Mouse (Mus musculus) spleen, adult 12 weeks (tissue): Measurements from ENCODE around the gene Gtf3c3.

Experiments used
- DNase-seq: peaks from one replicate; pipeline ENCODE4 v3.0.0; 2022; ENCODE audit warnings: low spot score

Gtf3c3 gene

DNA sequence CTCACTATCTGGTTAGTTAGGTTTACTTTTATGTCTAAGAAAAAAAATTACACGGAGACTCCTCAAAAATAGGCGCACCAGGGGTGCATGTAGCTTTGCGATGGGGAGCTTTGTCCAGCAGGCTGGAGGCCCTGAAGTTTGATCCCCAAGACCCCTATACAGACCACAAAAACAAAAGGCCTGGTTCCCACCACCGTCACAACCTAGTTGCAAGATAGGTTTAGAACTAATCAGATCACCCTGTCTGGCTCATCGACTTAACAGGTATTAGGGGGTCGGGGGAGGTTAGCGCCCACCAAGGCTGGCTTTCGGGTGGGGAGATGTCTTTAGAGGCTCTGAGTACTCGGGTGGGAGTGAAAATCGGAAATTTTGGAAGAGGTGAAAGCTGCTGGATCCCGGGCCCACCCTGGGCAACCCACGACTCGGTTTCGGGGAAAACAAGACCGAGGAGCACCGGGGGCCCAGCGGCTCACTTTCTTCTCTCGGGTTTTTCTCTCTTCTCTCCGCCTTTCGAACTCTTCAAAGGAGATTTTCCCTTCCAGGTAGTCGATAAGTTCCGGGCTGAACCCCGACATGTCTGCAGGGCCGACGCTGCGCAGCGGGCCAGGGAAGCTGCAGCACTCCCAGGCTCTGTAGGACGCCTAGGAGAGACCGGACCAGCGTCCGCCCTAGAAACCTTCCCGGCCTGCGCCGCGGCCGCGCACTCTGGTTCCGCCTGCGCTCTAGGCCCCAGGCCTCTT lies at the start of gene Gtf3c3:
Gene Gtf3c3, minus strand, starts transcription at position 632 of the 740 bp plus-strand sequence.
- DNase-seq = peak; percentile 47

DNA sequence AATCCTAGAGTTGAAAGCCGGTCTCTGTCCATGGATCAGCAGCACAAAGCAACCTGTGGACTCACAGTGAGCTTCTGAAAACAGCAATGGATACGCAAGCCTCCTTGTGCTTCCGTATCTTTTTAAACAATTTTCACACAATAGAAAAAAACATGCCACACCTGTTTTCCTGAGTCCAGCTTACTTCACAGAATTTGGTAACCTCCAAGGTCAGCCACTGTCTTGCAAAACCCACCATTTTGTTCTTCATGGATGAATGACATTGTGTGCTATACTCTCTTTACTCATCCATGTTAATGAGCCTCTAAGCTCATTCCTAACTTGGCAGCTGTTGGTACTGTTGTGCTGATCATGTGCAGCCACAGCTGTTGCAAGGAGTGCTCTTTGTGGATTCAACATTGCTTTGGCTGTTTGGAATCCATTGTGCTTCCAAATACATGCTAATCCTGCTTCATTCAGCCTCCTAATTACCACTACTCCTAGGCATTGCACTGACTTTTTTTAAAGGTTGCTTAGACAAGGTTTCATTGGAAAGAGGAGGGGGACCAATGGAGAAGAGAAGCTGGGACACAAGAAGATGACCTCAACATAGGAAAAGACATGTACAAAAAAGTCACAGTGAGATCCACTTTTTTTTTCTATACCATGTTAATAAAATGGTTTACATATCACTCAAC lies 46.1 kb upstream of the Gtf3c3 start:
- DNase-seq = no peak

DNA sequence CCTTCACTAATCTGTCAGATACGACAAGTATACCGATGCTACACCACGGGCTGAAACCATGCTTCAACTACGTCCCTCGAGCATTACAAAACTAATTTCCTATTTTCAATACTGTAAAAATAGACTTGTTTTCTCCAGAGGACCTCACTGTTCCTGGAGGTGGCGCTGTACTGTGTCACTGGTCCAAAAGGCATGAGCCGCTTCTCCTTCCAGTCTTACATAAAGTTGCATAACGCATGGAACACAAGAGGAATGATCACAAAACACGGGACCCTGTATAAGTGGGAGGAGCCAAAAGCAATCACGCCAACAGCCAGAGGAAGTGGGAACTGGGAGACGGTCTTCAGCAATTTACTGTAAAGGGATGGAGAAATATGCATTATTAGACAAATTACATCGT lies 41.7 kb upstream of the Gtf3c3 start:
- no peak for DNase-seq

DNA sequence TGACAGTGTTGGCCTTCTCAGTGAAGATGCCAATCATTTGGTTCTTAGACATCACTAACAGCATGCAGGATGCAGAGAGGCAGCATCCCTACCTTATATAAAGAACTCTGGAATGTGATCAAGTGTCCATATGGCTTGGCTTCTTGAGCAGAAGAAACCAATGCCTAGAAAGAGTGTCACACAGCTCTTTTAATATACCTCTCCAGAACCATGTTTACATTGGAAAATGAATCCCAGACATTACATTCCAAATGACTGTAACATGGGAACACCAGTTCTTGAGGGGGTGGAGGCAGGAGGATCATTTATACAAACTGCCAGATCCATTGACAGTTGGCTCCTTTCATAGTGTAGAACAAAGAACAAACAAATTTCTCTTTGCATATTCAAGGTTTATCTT lies 29.9 kb upstream of the Gtf3c3 start:
- no peak for DNase-seq

DNA sequence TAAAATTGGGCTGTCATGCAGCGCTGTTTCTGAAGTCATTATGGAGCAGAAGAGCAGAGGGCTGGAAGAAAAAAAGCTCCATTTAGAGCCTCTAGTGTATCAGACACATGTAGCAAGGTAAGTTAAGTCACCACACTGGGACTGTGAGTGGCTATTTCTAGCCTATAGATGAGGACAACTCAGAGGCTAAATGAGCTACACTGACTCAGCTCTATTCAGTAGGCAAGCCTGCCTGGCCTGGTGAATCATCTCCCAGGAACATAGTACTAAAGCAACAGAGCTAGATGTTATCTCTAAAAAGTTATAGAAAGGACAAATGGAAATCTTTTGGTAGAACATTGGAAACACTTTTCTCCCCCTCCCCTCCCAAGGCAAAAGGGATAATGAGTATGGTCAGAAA lies 28.6 kb upstream of the Gtf3c3 start:
- no peak for DNase-seq

DNA sequence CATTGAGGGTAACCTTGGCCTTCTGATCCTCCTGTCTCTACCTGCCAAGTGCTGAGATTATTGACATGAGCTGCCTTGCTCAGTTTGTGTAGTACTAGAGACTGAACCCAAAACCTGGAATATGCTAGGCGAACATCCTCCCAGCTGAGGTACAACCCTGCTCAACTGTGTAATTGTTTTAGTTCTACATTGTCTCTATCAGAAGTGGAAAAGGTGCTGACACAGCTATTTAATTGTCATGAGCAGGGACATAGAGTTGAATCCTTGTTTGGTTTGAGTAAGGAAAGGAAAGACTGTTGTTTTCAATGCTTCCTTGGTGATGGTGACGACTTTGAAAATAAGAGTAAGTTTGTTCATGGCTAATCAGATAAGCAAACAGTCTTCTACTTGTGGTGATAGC lies 13.3 kb upstream of the Gtf3c3 start:
- no peak for DNase-seq

DNA sequence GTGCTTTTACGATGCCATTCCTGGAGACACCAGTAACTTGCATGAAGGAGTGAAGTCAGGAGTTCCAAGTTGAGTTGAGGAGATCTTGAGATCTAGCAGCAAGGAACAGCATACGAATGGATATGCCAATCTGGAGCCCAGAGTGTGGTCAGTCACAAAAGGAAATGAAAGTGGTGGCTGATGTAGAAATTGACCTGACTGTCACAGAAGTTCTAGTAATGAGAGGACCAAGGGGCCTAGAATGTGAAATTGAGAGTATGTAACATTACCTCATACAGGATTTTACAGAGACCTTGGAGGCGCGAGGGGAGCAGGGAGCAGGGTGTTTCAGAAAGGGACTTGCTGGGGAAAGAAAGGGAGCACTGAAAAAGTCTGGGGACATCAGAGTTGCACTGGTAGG lies 10.1 kb upstream of the Gtf3c3 start:
- no peak for DNase-seq

DNA sequence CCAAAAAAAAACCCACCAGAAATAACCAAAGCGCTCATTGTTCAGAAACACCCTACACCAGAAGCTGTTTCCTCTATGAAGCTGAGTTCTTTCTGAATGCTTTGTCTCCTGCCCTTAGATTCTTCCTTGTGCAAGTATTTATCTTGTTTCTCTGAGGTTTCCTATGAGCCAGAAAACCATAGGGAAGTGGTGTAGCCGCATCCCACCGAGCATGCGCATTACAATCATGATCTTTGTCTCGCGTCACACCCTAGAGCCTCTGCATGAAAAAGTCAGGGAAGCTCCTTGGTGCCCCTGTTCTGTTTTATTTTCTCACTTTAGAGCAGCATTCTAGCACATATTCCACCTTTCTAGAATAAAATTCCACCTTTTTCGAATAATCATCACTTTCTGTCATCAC lies 4.9 kb upstream of the Gtf3c3 start:
- DNase-seq = no peak

DNA sequence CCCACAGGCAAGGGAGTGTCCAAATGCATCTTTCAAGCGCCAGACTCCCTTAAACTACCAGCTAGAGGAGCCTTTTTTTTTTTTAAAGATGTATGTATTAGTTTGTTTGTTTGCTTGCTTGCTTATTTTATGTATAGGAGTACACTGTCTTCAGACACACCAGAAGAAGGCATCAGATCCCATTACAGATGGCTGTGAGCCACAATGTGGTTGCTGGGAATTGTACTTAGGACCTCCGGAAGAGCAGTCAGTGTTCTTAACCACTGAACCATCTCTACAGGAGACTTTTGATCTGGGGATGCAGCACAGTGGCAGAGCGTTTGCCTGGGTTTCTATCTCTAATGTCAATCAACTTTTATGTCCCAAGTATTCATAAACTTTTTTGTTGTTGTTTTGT lies 307 bp upstream of the Gtf3c3 start:
- no peak for DNase-seq

DNA sequence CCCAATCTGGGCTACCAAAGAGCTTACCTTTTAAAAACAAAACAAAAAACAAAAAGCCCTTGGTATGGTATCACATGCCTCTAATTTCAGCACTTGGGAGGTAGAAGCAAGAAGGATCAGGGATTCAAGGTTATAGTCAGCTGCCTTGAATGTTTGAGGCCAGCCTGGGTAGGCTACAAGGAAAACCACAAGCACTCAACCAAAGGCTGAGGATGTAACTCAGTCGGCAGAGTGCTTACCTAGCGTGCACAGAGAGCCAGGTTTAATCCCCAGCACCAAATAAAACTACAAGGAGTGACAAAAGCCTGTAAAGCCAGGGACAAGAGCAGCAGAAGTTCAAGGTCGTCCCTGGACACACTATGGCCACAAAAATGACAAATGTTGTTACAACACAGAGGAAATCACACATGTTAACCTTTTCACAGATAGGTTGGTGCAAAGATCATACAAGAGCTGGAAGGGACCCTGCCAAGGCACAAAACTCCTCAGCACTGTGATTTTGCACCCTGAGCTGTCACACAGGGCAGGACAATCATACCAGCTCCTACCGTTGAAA lies 16.5 kb downstream of the Gtf3c3 start:
- no peak for DNase-seq

DNA sequence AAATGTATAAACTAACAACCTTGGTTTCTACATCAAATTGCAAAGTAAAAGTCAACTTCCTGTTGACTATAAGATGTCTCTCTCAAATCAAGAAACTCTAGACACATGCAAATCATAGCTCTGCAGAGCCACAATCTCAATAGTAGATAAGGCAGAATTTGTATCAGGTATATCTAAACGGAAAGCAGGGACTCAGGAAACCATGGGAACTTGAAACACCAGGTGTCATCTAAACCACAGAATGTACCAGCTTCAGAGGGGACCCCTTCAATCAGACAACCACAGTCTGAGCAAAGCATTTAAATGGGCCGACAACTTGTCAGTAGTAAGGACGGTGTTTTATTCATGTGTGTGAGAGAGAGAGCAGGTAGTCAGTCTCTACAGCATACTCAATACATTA lies 17.1 kb downstream of the Gtf3c3 start:
- no peak for DNase-seq

DNA sequence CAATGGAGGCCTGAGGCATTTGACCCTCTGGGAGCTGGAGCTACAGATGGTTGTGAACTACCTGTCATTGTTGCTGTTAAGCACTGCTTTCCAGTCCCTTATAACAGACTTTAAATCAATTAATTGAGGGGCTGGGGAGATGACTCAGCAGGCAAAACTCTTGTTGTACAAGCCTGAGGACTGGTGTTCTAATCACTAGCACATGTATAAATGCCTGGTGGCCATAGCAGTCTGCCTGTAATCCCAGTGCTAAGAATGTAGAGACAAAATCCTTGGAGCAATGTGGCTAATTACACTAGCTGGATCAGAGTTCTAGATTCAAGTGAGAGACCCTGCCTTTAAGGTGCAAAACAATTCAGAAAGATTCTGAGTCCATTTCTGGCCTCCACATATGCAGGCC lies 36.0 kb downstream of the Gtf3c3 start:
- DNase-seq = no peak

DNA sequence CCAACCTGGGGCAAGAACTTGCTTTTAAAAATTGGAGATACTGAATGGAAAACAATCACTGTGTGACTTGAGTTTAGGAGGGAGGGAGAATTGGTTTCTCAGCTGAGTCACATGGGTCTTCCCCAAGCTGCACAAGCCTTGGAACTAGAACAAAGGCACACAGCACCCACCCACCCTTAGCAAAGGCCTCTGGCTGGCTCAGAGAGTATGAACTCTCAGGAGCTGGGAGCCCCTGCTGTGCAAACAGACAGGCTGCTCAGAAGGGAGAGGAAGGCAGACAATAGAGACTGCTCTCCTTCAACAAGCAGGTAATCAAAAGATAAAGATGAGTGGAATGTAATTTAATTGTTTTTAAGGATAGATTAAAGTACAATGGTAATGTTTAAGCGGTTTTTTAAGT lies 54.5 kb downstream of the Gtf3c3 start:
- no peak for DNase-seq

DNA sequence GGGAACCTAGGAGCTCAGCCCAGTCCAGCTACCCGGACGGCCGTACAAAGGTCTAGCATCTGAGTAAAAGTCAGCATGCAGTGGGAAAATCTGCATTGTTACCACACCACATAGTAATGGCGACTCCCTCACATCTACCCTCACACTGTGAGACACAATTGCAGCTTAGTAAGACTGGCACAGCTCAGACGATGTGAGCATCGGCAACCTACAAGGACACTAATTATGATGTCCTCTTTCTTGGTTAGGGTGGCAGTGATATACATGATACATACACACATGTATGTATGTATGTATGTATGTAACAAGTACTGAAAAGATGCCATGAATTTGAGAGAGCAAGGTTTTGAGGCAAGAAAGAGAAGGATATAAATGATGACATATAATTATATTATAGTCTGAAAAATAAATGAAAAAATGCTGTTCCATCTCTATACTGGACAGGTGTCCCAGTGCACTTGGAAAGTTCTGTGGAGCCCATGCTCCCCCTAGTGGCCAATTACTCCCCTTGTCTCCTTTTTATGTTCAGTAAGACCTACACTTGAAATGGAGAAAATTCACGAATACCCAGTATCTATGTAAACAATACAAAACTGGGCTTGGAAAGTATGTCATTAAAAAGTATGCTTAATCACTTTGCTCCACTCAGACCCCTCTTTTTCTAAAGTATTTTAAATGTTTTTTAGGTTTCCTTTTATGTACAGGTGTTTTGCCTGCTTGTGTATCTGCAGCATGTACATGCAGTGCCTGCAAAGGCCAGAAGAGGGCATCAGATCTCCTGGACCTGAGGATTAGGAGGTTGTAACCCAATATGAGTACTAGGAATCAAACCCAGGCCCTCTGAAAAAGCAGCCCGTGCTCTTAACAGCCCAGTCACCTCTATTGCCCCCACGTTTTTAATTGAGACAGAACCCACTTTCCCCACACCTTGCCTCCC lies 57.5 kb downstream of the Gtf3c3 start:
- DNase-seq = peak; percentile 4

DNA sequence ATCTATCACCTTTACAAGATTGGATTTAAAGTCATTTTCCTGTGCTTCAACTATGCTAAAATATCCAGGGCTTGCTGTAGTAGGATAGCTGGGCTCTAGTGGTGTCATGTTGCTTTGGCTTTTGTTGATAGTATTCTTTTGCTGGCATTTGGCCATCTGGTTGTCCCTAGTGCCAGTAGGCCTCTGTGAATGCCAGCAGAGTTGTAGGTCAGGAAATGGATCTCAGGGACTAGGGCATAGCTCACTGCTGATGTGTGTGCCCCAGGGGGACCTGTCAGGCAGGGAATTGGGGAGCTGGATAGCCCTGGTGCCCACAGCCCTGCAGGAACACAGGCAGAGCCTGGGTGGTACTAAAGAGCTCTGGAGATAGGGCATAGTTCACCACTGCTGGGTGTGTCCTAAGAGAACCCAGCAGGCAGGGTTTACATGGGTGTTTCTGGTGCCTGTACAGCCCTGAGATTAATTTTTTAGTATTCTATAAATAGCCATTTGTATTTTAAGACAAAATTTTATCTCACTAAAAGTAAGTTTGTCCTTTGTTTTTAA lies 61.2 kb downstream of the Gtf3c3 start:
- DNase-seq = no peak

DNA sequence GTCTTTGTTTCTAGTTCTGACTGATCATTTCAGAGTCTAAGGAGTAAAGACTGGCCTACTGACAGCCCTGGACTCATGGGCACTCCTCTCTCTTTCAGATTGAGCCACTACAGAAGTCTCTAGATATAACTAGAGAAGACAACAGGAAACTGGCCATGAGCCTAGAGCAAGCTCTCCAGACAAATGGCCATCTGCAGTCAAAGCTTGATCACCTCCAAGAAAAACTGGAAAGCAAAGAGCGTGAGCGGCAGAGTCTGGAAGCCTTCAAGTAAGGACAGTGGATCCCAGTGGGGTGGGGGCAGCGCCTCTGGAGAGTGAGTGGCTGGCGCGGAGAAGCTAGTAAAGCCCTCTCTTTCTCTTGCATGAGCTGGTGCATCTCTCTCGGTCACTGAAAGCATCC lies 82.2 kb downstream of the Gtf3c3 start:
- DNase-seq = no peak

DNA sequence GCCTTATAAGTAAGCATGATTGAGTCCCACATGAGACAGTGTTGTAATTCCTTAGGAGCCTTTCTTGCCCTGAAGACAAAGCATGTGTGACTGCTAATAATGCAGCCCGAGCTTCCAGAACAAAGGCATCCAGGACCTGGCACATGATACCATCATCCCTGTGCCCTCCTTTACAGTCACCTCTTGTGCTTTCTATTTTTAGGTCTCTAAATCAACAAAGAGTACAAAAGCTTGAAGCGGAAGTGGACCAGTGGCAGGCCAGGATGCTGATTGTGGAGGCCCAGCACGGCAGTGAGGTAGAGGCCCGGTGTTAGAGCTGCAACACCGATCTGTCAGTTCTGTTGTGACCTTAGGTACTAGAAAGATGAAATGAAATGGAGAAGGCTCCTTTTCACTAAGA lies 83.3 kb downstream of the Gtf3c3 start:
- no peak for DNase-seq

DNA sequence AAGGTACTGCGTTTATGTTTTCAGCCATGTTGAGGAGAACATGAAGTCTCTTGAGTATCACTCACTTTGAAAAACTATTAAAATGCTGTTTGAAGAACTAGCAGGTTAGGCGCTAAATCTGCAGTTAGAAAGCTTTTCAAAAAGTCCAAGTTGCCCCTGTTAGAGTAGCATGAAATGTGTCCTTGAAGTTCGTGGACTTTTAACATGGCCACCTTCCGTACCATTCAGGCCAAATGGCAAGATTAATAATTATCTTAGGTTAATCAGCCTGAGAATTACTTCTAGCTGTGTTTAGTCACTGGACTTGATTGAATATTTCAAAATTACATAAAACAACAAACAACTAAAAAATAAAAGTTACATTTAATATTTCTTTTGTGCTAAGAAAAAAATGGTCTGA lies 84.0 kb downstream of the Gtf3c3 start:
- no peak for DNase-seq
